Mouse (Mus musculus): ENCODE data around the gene Fam186a.
"Not testable (repeated sequence)": the region's sequence is repeated elsewhere in the genome, so short reads cannot be mapped to it uniquely, and the experiment has no call there.

Gene Fam186a

DNA sequence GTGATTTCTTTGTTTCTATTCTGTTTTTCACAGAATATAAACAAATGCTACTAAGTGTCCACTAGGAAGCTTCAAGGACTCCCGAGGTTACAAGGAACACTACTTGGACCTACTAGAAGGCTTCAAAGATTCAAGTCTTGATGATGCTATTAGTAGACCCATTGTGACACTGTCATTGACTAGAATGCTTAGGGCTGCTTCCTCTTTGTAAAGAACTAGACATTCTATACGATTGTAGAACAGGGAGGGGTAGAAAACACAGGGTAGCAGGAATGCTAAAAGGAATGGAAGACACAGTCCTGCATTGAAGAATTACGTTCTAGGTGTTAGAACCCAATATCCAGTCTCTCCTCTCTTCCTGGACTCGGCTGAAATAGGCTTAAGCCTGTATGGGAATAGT is at the start of gene Fam186a:
Gene Fam186a (minus strand): TSS at position 101 of the 400 bp plus-strand sequence.
- DNase-seq (ENCODE audit: low read depth, low spot score) = no peak

DNA sequence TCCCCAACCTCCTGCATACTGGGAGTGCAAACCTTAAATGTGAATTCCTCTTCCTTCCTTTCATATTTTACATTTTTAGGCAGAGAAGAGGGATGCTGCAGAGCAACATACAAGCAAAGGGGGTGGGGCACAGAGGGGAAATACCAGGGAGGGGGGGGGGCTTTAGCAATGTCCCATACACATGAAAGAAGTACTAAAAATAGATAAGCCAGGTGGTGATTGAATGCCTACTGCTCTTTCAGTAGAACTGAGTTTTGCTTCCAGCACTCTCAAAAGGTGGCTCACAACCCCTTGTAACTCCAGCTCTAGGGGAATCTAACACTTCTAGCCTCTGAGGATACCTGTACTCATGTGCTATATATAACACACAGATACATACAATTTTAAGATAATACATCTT is 39.3 kb upstream of the Fam186a start:
- DNase-seq (ENCODE audit: low read depth, low spot score) = no peak

DNA sequence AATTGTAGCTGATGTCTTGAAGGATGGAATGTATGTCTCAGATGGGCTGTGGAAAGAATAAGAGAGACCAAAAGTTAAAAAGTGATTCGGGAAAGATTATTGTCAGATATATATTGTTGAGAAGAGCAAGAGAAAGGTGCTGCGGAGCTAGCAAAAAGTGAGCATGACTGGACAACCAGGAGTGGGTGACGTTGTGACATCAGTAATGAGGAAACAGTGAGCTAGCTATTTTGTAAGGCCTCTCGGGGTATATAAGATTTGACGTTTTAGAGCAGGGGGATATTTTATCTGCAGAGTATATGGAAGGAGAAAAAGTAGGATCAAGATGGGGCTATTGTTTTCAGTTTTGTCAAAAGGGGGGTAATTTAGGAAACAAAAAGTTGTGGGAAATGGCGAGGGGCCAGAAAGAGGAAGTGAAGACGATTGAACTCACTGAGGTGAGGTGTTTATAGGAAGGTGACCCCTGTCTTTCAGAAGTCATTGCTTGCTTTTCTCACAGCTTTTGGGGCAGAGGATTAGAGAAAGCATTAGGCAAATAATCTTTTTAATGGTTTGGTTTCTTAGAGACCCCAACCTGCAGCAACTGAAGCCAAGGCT is 37.9 kb upstream of the Fam186a start:
- no peak for DNase-seq (ENCODE audit: low read depth, low spot score)

DNA sequence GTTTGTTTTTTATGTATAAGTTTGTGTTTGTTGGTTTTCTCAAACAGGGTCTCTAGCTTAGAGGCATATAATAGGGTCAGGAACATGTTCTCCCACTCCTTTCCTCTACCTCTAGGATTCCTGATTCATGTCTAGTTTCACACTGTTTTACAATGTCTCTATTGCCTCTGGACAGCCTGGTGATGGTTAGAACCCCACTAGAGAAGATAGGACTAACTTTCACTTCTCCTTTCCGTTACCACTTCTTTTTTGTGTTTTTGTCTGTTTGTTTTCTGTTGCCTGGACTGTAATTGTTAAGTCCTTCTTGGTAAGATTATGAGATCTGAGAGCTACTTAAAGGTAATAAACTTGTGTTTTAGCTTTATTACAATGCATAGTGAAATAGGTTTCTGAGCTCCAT is 32.5 kb upstream of the Fam186a start:
- DNase-seq (ENCODE audit: low read depth, low spot score) = no peak

DNA sequence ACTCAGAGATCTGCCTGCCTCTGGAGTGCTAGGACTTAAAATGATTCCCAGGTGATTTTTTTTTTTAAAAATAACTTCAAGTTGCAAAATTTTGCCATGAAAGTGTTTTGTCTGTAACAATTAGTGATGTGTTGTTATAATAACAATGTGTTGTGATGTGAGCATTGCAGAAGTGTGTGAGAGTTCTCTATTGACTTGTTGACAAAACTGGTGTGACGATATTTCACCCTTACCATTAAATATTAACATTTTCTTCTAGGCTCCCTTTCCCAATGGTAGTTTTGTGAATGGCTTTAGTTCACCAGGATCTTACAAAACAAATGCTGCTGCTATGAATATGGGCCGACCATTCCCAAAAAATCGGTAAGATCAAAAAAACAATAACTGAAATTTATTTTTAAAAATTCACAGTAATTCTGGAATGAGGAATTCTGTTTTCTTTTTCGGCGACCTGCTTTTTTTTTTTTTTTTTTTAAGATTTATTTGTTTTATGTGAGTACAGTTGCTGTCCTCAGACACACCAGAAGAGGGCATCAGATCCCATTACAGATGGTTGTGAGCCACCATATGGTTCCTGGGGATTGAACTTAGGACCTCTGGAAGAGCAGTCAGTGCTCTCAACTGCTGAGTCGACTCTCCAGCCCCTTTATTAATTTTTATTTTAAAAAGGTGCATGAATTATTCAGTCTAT is 30.4 kb upstream of the Fam186a start:
- no peak for DNase-seq (ENCODE audit: low read depth, low spot score)

DNA sequence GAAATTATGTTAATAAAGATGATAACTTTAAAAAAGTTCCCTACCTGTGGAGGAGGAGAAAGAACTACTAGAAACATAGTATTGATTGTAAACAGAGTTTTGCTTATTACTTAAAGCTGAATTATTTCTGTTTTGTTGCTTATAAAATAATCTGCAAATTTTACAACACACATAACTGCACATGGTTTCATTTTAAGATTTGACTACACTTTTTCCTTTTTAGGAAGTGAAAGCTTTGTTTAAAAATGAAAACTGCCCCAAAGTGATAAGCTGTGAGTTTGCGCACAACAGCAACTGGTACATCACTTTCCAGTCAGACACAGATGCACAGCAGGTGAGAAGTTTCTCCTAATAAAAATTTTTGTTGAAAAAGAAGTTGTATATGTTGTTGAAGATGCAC is 26.2 kb upstream of the Fam186a start:
- DNase-seq (ENCODE audit: low read depth, low spot score) = no peak

DNA sequence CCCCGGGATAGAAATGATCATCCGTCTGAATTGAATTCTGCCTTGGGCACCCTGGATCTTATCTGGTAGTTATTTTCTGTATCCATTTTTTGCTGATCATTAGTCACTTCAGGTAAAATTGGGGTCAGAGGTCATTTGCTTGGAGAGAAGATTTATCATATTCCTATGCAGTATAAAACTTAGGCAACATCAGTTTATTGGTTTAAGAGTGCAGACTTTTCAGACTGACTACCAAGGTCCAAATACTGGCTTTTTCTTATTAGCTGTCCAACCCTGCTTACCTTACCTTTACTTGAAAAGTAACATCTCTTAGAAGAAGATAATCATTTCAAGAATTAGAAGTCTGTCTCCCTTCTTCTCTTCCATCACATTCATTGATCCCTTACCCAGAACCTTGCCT is 12.9 kb upstream of the Fam186a start:
- DNase-seq (ENCODE audit: low read depth, low spot score) = no peak

DNA sequence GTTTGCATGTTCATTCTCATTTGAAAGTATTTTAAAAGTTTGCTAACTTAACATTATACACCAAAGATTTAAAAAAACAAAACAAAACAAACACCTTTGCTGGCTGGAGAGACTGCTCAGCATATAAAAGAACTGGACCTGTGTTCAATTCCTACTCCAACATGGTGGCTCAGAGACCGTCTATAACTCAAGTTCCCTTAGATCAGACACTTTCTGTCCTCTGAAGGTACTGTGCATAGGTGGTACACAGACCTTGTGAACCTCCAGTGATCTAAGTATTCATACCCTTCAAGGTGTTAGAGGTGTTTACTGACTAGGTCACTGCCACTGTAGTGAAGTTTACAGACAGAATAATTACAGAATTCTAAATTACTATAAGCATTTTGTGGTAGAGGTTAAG is 12.4 kb upstream of the Fam186a start:
- no peak for DNase-seq (ENCODE audit: low read depth, low spot score)

DNA sequence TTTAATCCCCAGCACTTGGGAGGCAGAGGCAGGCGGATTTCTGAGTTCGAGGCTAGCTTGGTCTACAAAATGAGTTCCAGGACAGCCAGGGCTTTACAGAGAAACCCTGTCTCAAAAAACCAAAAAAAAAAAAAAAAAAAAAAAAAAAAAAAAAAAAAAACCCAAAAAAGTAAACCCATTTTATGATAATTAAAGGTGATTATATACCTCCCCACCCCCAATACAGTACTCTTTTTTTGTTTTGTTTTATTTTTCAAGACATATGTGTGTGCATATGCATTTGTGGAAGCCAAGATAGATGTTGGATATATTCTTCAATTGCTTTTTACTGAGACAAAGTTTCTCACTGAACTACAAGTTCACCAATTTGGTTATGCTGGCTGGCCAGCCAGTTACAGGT is 9.3 kb upstream of the Fam186a start:
- DNase-seq (ENCODE audit: low read depth, low spot score) = not testable (repeated sequence)

DNA sequence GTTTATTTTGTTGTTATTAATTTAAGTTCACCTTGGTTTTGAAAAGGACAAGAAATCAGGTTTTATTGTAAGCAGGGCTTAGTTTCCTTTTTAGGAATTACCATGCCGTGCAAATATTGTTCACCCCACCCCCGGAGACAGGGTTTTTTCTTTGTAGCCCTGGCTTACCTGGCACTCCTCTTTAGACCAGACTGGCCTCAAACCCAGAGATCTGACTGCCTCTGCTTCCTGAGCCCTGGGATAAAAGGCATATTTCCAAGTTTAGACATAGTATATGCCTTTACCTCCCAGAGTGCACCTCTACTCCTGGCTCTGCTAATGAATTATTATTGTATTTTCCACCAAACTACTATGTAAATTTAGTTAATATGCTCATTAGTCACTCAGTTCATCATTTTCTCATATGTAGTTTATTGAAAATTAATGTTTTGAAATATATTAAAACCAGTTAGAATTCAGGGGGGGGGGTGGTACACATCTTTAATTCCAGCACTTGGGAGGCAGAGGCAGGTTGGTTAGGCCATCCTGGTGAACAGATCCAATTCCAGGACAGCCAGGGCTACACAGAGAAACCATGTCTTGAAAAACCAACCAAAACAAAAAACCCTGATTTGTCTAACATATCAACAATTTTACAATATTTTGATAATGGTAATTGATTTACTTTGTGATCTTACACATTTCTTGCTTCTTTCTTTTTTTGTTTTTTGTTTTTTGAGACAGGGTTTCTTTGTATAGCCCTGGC is 7.8 kb upstream of the Fam186a start:
- DNase-seq (ENCODE audit: low read depth, low spot score) = no peak

DNA sequence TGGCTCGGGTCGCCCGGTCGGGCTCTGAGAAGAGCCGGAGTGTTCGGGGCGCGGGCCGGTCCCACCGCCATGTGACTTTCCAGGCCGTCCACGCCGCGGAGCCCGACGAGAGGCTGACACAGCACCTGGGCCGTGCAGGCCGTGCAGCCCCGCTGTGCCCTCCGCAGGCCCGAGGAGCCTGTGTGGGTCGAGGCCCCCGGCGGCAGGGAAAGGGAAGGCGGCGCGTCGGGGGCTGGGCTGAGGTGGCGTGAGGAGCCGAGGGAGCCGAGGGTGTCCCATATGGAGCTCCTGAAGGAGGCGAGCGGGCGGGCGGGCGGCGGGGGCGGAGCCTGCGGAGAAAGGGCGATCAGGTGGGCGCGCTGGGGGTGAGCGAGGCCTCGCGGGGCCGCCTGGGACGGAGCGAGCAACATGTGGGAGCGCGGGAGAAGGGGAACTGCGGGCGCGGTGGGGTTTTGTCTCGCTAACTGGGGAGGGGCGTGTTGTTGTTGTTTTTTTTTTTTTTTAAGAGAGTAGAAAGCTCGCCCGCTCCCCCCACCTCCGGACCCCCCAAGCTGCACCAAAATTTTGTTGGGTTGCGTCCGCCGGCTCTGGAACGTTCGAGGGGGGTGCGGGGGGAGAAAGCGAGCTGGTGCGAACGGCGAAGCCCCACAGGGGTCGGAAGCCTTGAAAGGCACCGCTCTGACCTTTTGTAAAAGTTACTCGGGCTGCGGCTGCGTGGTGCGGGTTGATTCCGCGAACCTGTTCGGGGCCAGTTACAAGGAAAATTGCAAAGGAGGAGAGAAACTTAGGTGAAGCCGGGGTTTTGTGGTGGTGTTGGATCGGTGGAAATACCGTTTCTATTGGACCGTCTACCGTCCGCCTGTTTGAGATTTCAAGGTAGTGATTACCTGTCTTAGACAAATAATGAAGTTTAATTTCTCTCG is 6.4 kb upstream of the Fam186a start:
- no peak for DNase-seq (ENCODE audit: low read depth, low spot score)

DNA sequence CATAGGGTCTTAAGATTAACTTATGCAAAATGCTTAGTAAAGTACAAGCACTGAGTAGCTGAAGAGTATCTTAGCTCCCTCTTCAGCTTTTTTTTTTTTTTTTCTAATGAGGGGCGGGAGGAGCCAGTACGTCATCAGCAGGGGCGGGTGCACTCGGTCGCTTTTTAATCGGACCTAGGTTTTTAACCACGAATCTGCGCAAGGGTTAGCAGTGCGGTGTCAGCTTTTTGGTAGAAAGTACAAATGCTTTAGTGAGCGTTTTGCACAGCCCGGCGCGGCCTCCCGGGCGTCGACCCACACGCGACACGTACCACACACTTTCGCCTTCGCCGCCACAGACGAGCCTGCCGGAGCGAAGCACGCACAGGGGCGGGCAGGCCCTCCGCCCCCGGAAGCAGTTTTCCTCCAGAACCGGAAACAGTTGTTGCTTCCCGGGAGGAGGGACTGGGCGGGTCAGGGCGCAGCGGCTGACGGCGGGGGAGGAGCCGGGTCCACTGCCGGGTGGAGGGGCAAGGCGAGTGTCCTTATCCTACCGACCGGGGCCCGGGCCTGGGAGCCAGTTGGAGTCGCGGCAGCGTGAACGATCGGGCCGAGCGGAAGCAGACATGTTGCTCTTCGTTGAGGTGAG is 5.6 kb upstream of the Fam186a start:
- peak; percentile 92 for DNase-seq (ENCODE audit: low read depth, low spot score)

DNA sequence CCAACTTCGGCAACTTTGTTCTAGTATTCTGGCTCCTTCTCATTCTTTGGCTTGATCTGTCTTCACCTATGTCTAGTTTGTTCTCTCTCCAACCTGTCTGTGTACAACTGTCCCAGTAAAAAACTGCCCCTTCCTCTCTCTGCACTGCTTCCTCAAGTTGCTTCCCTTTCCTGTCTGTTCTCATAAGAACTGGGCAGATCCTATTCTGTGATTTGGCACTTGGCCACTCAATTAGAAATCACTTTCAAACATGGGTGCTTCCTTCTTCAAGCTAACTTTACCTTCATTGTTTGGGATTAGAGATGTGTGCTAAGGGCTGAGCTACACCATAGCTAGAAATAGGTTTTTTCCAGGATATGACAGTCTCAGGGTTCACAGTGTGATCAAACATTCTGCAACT is 3.7 kb upstream of the Fam186a start:
- no peak for DNase-seq (ENCODE audit: low read depth, low spot score)

DNA sequence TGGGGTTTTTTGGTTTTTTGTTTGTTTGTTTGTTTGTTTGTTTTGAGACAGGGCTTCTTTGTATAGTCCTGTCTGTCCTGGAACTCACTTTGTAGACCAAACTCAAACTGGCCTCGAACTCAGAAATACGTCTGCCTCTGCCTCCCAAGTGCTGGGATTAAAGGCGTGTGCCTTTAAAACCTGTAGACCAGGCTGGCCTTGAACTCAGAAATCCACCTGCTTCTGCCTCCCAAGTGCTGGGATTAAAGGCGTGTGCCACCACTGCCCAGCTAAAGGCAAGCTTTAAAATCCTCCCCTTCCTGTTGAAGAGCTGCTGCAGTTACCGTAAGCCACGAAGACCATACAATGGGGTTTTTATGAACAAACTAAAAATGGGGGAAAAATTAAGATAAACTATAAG is 2.9 kb upstream of the Fam186a start, which contains the start of gene Larp4:
Gene Larp4 (plus strand): TSS at position 301 of the 400 bp plus-strand sequence.
- DNase-seq (ENCODE audit: low read depth, low spot score) = not testable (repeated sequence)

DNA sequence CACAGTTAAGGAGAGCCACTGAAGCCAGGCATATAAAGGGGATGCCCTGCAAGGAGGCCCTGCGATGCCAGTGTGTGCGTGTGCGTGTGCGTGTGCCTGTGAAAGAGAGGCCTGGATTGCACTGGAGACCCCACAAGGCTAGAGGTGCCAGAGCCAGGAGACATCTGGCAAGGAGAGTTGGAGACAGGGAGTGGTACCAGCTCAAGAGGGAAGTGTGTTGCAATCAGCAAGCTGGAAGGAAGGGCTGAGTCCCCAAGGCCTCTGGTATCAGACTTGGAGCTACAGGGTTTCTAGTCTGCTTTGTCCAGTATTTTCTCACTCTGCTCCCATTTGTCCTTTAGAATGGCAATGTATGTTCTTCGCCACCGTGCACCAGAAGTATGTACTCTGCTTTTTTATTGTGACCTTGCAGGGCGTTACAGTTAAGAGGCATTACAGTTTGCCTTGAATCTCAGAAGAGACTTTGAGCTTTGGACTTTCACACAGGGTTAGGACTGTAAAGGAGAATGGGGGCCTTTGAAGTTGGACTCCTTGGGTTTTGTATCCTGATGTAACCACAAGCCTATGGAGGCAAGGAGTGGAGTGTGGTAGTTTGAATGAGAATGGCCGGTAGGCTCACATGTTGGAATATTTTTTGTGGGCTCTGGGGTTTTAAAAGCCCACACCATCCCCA is 1.6 kb downstream of the Fam186a start:
- DNase-seq (ENCODE audit: low read depth, low spot score) = no peak

DNA sequence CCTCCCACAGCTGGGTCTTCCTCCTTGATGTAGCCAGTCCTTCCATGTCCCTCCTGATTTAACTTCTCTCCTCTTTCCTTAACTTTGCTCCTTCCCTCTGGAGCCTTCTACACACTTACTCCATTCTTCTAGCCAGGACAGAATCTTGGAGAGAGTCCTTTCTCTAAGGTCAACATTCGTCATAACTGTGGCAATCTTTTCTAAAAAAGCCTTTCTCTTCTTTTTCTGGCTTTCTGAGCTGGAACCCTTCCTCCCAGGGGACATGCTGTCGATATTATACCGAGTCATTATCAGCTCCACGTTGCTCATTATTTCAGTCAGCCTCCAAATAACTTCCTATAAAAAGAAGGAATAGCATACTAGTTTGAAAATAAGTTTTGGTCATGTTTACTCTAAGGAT is 11.5 kb downstream of the Fam186a start:
- DNase-seq (ENCODE audit: low read depth, low spot score) = no peak

DNA sequence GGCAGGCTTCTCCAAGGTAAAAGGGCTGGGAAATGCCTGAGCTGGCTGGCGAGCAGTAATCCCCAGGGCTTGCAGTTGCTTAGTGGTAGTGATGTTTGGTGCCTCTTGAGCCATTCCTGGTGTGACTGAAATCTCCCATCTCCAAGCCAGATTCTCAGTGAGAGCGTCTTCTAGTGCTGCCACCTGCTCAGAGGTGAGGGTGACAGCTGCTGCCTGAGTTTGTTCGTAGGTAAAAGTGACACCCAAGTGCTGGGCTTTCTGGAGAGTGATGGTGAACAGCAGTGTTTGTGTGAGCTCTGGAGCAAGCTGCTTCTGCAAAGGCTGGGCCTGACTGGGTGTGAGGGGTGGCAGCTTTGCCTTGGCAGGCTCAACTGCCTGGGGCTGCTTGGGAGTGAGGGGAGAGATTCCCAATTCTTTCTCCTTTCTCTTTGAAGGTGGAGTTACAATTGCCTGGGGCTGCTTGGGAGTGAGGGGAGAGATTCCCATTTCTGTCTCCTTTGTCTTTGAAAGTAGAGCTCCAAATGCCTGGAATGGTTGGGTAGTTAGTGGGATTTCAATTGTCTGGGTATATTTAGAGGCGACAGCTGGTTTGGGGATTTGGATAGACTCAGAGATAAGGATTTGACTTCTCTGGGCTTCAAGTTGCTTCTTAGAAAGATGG is 25.8 kb downstream of the Fam186a start:
- no peak for DNase-seq (ENCODE audit: low read depth, low spot score)

DNA sequence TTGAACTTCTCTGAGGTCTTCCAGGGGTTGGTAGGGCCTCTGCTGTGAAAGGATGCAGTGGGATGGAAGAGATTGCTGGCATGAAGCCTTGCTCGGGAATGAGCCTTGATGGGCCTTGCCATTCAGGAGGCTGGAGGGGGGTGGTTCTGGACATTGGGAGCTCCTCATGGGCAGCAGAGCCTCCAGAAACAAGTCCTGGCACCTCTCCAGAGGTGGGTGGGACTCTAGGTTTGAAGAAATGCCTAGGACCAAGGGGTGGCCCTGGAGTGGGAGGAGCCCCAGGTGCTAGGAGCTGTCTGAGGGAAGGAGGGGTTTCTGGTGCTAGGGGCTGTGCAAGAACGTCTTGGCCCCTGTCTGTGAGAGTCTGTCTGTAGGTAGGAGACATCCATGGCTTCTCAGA is 26.4 kb downstream of the Fam186a start:
- DNase-seq (ENCODE audit: low read depth, low spot score) = no peak

DNA sequence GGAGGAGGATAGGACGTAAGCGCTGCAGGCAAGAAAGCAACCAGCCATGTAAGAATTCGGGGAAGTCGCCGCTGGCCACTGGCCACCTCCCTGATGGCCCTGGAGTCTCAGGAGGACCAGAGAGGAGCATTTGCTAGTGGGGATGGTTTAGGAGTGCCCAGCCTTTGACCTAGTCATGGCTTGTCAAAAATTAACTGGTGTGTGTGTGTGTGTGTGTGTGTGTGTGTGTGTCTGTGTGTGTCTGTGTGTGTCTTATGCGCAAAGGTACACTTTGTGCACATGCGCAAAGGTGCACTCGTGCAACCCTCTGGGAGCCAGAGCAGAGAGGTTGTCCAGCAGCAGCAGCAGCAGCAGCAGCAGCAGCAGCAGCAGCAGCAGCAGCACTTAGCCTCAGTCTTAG is 29.0 kb downstream of the Fam186a start:
- DNase-seq (ENCODE audit: low read depth, low spot score) = no peak

DNA sequence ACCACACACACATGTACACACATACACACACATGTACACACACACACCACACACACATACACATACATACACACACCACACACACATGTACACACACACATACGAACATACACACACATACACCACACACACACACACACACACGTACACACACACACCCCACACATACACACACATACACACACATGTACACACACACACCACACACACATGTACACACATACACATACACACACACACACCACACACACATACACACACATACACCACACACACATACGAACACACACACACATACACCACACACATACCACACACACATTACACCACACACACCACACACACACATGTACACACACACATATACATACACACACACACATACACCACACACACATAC is 30.2 kb downstream of the Fam186a start:
- no peak for DNase-seq (ENCODE audit: low read depth, low spot score)
